Mouse (Mus musculus): ENCODE measurements around the gene Fam129a. TPM values are rescaled to one million over a fixed set of nuclear protein-coding genes. Genes with fewer than 3 reads are reported as not detected.

The Fam129a gene
- total and polyA plus RNA-seq, 3 experiments: 27.8 to 48.3 (median 37.0) TPM

- peaks cover 8% of the 10 kb centered on the region; the same call in 1 of the 2 replicates for H3K79me2 ChIP-seq (replicated peaks; ENCODE audit: control insufficient read depth, extremely low read depth, insufficient read depth, poor library complexity, severe bottlenecking)
- H3K4me3 ChIP-seq (replicated peaks in 1 of 3; ENCODE audit: low read depth in 2 of 3, low read length in 2 of 3, poor library complexity in 1 of 3): no peak overlapping the region
- H3K27ac ChIP-seq (ENCODE audit: insufficient read depth, low read depth): no peak overlapping the region
- dilution Hi-C loops (cut with MboI; ENCODE audit: extremely low pct_ligation_motif_present, extremely low pct_unique_long_range_greater_than_20kb, low sequenced_read_pairs): no loop called here
- no peak for DNase-seq (ENCODE audit: extremely low read depth)
- no peak for TF ChIP-seq MAFK (IDR thresholded peaks at IDR 0.05; ENCODE audit: insufficient replicate concordance, low read length)
- TF ChIP-seq ETS1 (conservative IDR thresholded peaks at IDR 0.05; ENCODE audit: low read depth, low read length): no peak
- no peak for TF ChIP-seq POLR2AphosphoS2 (IDR thresholded peaks at IDR 0.05; ENCODE audit: low read depth, low read length)
- TF ChIP-seq CHD1 (IDR thresholded peaks at IDR 0.05; ENCODE audit: low read depth, low read length): no peak
- no peak for TF ChIP-seq TCF12 (IDR thresholded peaks at IDR 0.05; ENCODE audit: low read depth, low read length)
- TF ChIP-seq MEF2A (IDR thresholded peaks at IDR 0.05; ENCODE audit: borderline replicate concordance, low read depth, low read length): no peak
- TF ChIP-seq SMC3 (IDR thresholded peaks at IDR 0.05; ENCODE audit: low read depth, low read length): no peak
- no peak for TF ChIP-seq KAT2A (IDR thresholded peaks at IDR 0.05; ENCODE audit: insufficient replicate concordance, low read length)
- no peak for TF ChIP-seq BHLHE40 (IDR thresholded peaks at IDR 0.05; ENCODE audit: low read depth, low read length)
- no peak for TF ChIP-seq MAX (IDR thresholded peaks at IDR 0.05; ENCODE audit: low read length)
- TF ChIP-seq CHD2 (IDR thresholded peaks at IDR 0.05; ENCODE audit: low read length): no peak
- TF ChIP-seq ZMIZ1 (IDR thresholded peaks at IDR 0.05; ENCODE audit: low read depth, low read length): no peak
- TF ChIP-seq USF2 (conservative IDR thresholded peaks at IDR 0.05; ENCODE audit: low read depth, low read length): no peak
- no peak for TF ChIP-seq IRF4 (IDR thresholded peaks at IDR 0.05; ENCODE audit: low read depth, low read length)
- peaks cover 32 to 64% of the 10 kb centered on the region in 2 experiments for H3K36me3 ChIP-seq (replicated peaks in 1 of 2; ENCODE audit: control insufficient read depth in 1 of 2, insufficient read depth in 1 of 2, low read length in 1 of 2)
- H3K9me3 ChIP-seq (replicated peaks; ENCODE audit: low read length): peaks cover 3% of the 10 kb centered on the region
- H3K4me2 ChIP-seq (ENCODE audit: insufficient read depth, low read depth, poor library complexity, severe bottlenecking): no peak overlapping the region
- H3K4me1 ChIP-seq (ENCODE audit: control insufficient read depth in 1 of 2, insufficient read depth in 2 of 2): peaks cover 13 to 36% of the 10 kb centered on the region in 2 experiments
- in situ Hi-C loops (cut with MboI; ENCODE audit: low pct_ligation_motif_present, low pct_unique_long_range_greater_than_20kb, low sequenced_read_pairs): no loop called here
- H3K9ac ChIP-seq (ENCODE audit: insufficient read depth, low read depth): no peak overlapping the region
- H3K27me3 ChIP-seq (replicated peaks): no peaks in the 10 kb centered on the region
Observed at GRCm38 (mm10) chr1:151580200-151580982, 9.4 kb downstream of the Fam129a start.

- in situ Hi-C loops (cut with MboI; ENCODE audit: low pct_ligation_motif_present, low pct_unique_long_range_greater_than_20kb, low sequenced_read_pairs): no loop called here
- peaks cover 17 to 47% of the 10 kb centered on the region in 2 experiments for H3K4me1 ChIP-seq (ENCODE audit: control insufficient read depth in 1 of 2, insufficient read depth in 2 of 2)
- H3K36me3 ChIP-seq (replicated peaks in 1 of 2; ENCODE audit: control insufficient read depth in 1 of 2, insufficient read depth in 1 of 2, low read length in 1 of 2): peaks cover 27 to 60% of the 10 kb centered on the region in 2 experiments
- no peak overlapping the region for H3K4me2 ChIP-seq (ENCODE audit: insufficient read depth, low read depth, poor library complexity, severe bottlenecking)
- no peak for DNase-seq (ENCODE audit: extremely low read depth)
- no peak overlapping the region for H3K9ac ChIP-seq (ENCODE audit: insufficient read depth, low read depth)
- TF ChIP-seq ZNF384 (IDR thresholded peaks at IDR 0.05; ENCODE audit: low read depth, low read length): no peak
- TF ChIP-seq POLR2AphosphoS2 (IDR thresholded peaks at IDR 0.05; ENCODE audit: low read depth, low read length): no peak
- no peak for TF ChIP-seq CTCF (conservative IDR thresholded peaks at IDR 0.05 in 1 of 2, IDR thresholded peaks at IDR 0.05 in 1 of 2; ENCODE audit: low read depth in 2 of 2, low read length in 2 of 2)
- no peak for TF ChIP-seq ZKSCAN1 (IDR thresholded peaks at IDR 0.05; ENCODE audit: borderline replicate concordance, low read depth, low read length)
- TF ChIP-seq RAD21 (IDR thresholded peaks at IDR 0.05; ENCODE audit: low read depth, low read length): no peak
- no peak for TF ChIP-seq HCFC1 (IDR thresholded peaks at IDR 0.05; ENCODE audit: low read depth, low read length)
- no peak for TF ChIP-seq JUN (IDR thresholded peaks at IDR 0.05; ENCODE audit: insufficient read depth, low read depth, low read length)
- no peak for TF ChIP-seq UBTF (IDR thresholded peaks at IDR 0.05; ENCODE audit: low read depth, low read length)
- TF ChIP-seq GABPA (IDR thresholded peaks at IDR 0.05; ENCODE audit: insufficient replicate concordance, low read depth, low read length): no peak
- no peak for TF ChIP-seq NRF1 (IDR thresholded peaks at IDR 0.05; ENCODE audit: low read depth, low read length)
- TF ChIP-seq ELF1 (IDR thresholded peaks at IDR 0.05; ENCODE audit: low read depth, low read length): no peak
- TF ChIP-seq JUND (conservative IDR thresholded peaks at IDR 0.05; ENCODE audit: low read depth, low read length): no peak
- no peak for TF ChIP-seq ZMIZ1 (IDR thresholded peaks at IDR 0.05; ENCODE audit: low read depth, low read length)
- no peak overlapping the region for H3K27ac ChIP-seq (ENCODE audit: insufficient read depth, low read depth)
- no peaks in the 10 kb centered on the region for H3K27me3 ChIP-seq (replicated peaks)
- dilution Hi-C loops (cut with MboI; ENCODE audit: extremely low pct_ligation_motif_present, extremely low pct_unique_long_range_greater_than_20kb, low sequenced_read_pairs): no loop called here
- peaks cover 8% of the 10 kb centered on the region; the same call in 1 of the 2 replicates for H3K79me2 ChIP-seq (replicated peaks; ENCODE audit: control insufficient read depth, extremely low read depth, insufficient read depth, poor library complexity, severe bottlenecking)
- H3K9me3 ChIP-seq (replicated peaks; ENCODE audit: low read length): peaks cover 3% of the 10 kb centered on the region
- H3K4me3 ChIP-seq (replicated peaks in 1 of 3; ENCODE audit: low read depth in 2 of 3, low read length in 2 of 3, poor library complexity in 1 of 3): no peak overlapping the region
Observed at GRCm38 (mm10) chr1:151581454-151581853, 10.5 kb downstream of the Fam129a start.

All from CH12.LX (cell line).